Mouse (Mus musculus): ENCODE measurements around the gene Hist2h2ac. TPM values are rescaled to one million over a fixed set of nuclear protein-coding genes. Genes with fewer than 3 reads are reported as not detected.

Hist2h2ac gene
- polyA plus RNA-seq, 1 experiment from 2014 or later, result 0.72 TPM

GRCm38 (mm10) chr3:96236834-96237334 is 16.2 kb upstream of the Hist2h2ac start:
- H3K4me1 ChIP-seq, result peaks cover 13% of the 10 kb centered on the region
- no peak overlapping the region for H3K27ac ChIP-seq (replicated peaks)
- H3K4me2 ChIP-seq, result peak overlapping the region; percentile 48
- no peaks in the 10 kb centered on the region for H3K27me3 ChIP-seq (replicated peaks)
- 94% methylated on average over 4 of the region's 4 CpGs for WGBS
- H3K9ac ChIP-seq (replicated peaks), result no peak overlapping the region
- ATAC-seq (ENCODE audit: low FRiP score), result no peak
- H3K4me3 ChIP-seq (replicated peaks), result peak overlapping the region; percentile 29; the same call in 1 of the 2 replicates
- no peaks in the 10 kb centered on the region for H3K9me3 ChIP-seq (replicated peaks)
- H3K36me3 ChIP-seq, result no peaks in the 10 kb centered on the region

- Histone ChIP-seq H3K9ac (replicated peaks) (no peak overlapping the region), H3K4me1 (peaks cover 10% of the 10 kb centered on the region), H3K4me3 (replicated peaks) (no peak overlapping the region), H3K9me3 (replicated peaks) (no peaks in the 10 kb centered on the region), H3K4me2 (no peak overlapping the region), H3K36me3 (no peaks in the 10 kb centered on the region), H3K27me3 (replicated peaks) (no peaks in the 10 kb centered on the region), H3K27ac (replicated peaks) (no peak overlapping the region)
- 75% methylated on average over 3 of the region's 3 CpGs for WGBS
- no peak for ATAC-seq (ENCODE audit: low FRiP score)
Observed at GRCm38 (mm10) chr3:96235836-96236235, 15.2 kb upstream of the Hist2h2ac start.

GRCm38 (mm10) chr3:96234914-96235313 is 14.2 kb upstream of the Hist2h2ac start:
- Histone ChIP-seq H3K27ac (replicated peaks) (no peak overlapping the region), H3K9ac (replicated peaks) (no peak overlapping the region), H3K9me3 (replicated peaks) (no peaks in the 10 kb centered on the region), H3K4me3 (replicated peaks) (no peak overlapping the region), H3K36me3 (no peaks in the 10 kb centered on the region), H3K4me1 (peaks cover 8% of the 10 kb centered on the region), H3K27me3 (replicated peaks) (no peaks in the 10 kb centered on the region), H3K4me2 (no peak overlapping the region)
- 92% methylated on average over 2 of the region's 2 CpGs for WGBS
- no peak for ATAC-seq (ENCODE audit: low FRiP score)

GRCm38 (mm10) chr3:96231758-96232120 is 11.1 kb upstream of the Hist2h2ac start:
- 59% methylated on average over 2 of the region's 2 CpGs for WGBS
- H3K27me3 ChIP-seq (replicated peaks), result no peaks in the 10 kb centered on the region
- H3K4me2 ChIP-seq, result no peak overlapping the region
- H3K4me1 ChIP-seq, result no peaks in the 10 kb centered on the region
- ATAC-seq (ENCODE audit: low FRiP score), result no peak
- H3K36me3 ChIP-seq, result no peaks in the 10 kb centered on the region
- H3K9ac ChIP-seq (replicated peaks), result no peak overlapping the region
- H3K9me3 ChIP-seq (replicated peaks), result no peaks in the 10 kb centered on the region
- no peak overlapping the region for H3K27ac ChIP-seq (replicated peaks)
- H3K4me3 ChIP-seq (replicated peaks), result no peak overlapping the region

GRCm38 (mm10) chr3:96230910-96231757 is 10.5 kb upstream of the Hist2h2ac start:
- Histone ChIP-seq H3K4me3 (replicated peaks) (no peak overlapping the region), H3K27ac (replicated peaks) (no peak overlapping the region), H3K4me2 (no peak overlapping the region), H3K9me3 (replicated peaks) (no peaks in the 10 kb centered on the region), H3K4me1 (no peaks in the 10 kb centered on the region), H3K27me3 (replicated peaks) (no peaks in the 10 kb centered on the region), H3K36me3 (no peaks in the 10 kb centered on the region), H3K9ac (replicated peaks) (no peak overlapping the region)
- 77% methylated on average over 4 of the region's 4 CpGs for WGBS
- ATAC-seq (ENCODE audit: low FRiP score), result no peak

GRCm38 (mm10) chr3:96230404-96230803 is 9.7 kb upstream of the Hist2h2ac start:
- ATAC-seq (ENCODE audit: low FRiP score), result no peak
- no peaks in the 10 kb centered on the region for H3K9me3 ChIP-seq (replicated peaks)
- no peak overlapping the region for H3K4me2 ChIP-seq
- no peaks in the 10 kb centered on the region for H3K27me3 ChIP-seq (replicated peaks)
- no peak overlapping the region for H3K27ac ChIP-seq (replicated peaks)
- H3K4me1 ChIP-seq, result 0 out of 2 replicates have a peak, but pooled peaks cover under 1% of the 10 kb centered on the region
- 78% methylated on average over 2 of the region's 2 CpGs for WGBS
- H3K9ac ChIP-seq (replicated peaks), result no peak overlapping the region
- H3K4me3 ChIP-seq (replicated peaks), result no peak overlapping the region
- H3K36me3 ChIP-seq, result no peaks in the 10 kb centered on the region

- no peaks in the 10 kb centered on the region for H3K9me3 ChIP-seq (replicated peaks)
- H3K4me1 ChIP-seq, result 0 out of 2 replicates have a peak, but pooled peaks cover 6% of the 10 kb centered on the region
- ATAC-seq (ENCODE audit: low FRiP score), result no peak
- H3K4me3 ChIP-seq (replicated peaks), result no peak overlapping the region
- no peaks in the 10 kb centered on the region for H3K36me3 ChIP-seq
- H3K9ac ChIP-seq (replicated peaks), result no peak overlapping the region
- no peak overlapping the region for H3K4me2 ChIP-seq
- no peaks in the 10 kb centered on the region for H3K27me3 ChIP-seq (replicated peaks)
- 69% methylated on average over 2 of the region's 2 CpGs for WGBS
- H3K27ac ChIP-seq (replicated peaks), result no peak overlapping the region
Observed at GRCm38 (mm10) chr3:96228828-96229227, 8.1 kb upstream of the Hist2h2ac start.

GRCm38 (mm10) chr3:96226695-96227648 is 6.3 kb upstream of the Hist2h2ac start:
- Histone ChIP-seq H3K27ac (replicated peaks) (no peak overlapping the region), H3K9ac (replicated peaks) (no peak overlapping the region)
- 77% methylated on average over 8 of the region's 8 CpGs for WGBS

GRCm38 (mm10) chr3:96225421-96225820 is 4.7 kb upstream of the Hist2h2ac start:
- 15% methylated on average over 2 of the region's 2 CpGs for WGBS
- no peak for ATAC-seq (ENCODE audit: low FRiP score)
- H3K36me3 ChIP-seq, result no peaks in the 10 kb centered on the region
- H3K4me3 ChIP-seq (replicated peaks), result no peak overlapping the region
- no peaks in the 10 kb centered on the region for H3K27me3 ChIP-seq (replicated peaks)
- no peak overlapping the region for H3K27ac ChIP-seq (replicated peaks)
- H3K4me2 ChIP-seq, result no peak overlapping the region
- H3K9ac ChIP-seq (replicated peaks), result no peak overlapping the region
- peaks cover 29% of the 10 kb centered on the region for H3K4me1 ChIP-seq
- no peaks in the 10 kb centered on the region for H3K9me3 ChIP-seq (replicated peaks)

More at GRCm38 (mm10) chr3:96226695-96227648, 6.3 kb upstream of the Hist2h2ac start:
- no peak overlapping the region for H3K4me2 ChIP-seq
- H3K27me3 ChIP-seq (replicated peaks), result no peaks in the 10 kb centered on the region
- no peak for ATAC-seq (ENCODE audit: low FRiP score)
- no peaks in the 10 kb centered on the region for H3K9me3 ChIP-seq (replicated peaks)
- peaks cover 18% of the 10 kb centered on the region for H3K4me1 ChIP-seq
- no peak overlapping the region for H3K4me3 ChIP-seq (replicated peaks)
- no peaks in the 10 kb centered on the region for H3K36me3 ChIP-seq

- Histone ChIP-seq H3K27ac (replicated peaks) (no peak overlapping the region), H3K9me3 (replicated peaks) (no peaks in the 10 kb centered on the region), H3K4me2 (peak overlapping the region; percentile 91), H3K27me3 (replicated peaks) (no peaks in the 10 kb centered on the region), H3K36me3 (no peaks in the 10 kb centered on the region), H3K4me3 (replicated peaks) (0 out of 2 replicates have a peak overlapping the region, but pooled peaks have one; percentile 67), H3K9ac (replicated peaks) (no peak overlapping the region), H3K4me1 (peaks cover 36% of the 10 kb centered on the region)
- 89% methylated on average over 4 of the region's 4 CpGs for WGBS
- ATAC-seq (ENCODE audit: low FRiP score), result no peak
Observed at GRCm38 (mm10) chr3:96222774-96223173, 2.1 kb upstream of the Hist2h2ac start.

- Histone ChIP-seq H3K4me1 (peaks cover 36% of the 10 kb centered on the region), H3K9ac (replicated peaks) (peak overlapping the region; percentile 75), H3K27me3 (replicated peaks) (no peaks in the 10 kb centered on the region), H3K36me3 (no peaks in the 10 kb centered on the region), H3K4me2 (peak overlapping the region; percentile 91), H3K27ac (replicated peaks) (peak overlapping the region; percentile 99), H3K4me3 (replicated peaks) (peak overlapping the region; percentile 67), H3K9me3 (replicated peaks) (no peaks in the 10 kb centered on the region)
- WGBS, result 15% methylated on average over 9 of the region's 9 CpGs
- ATAC-seq (ENCODE audit: low FRiP score), result no peak
Observed at GRCm38 (mm10) chr3:96221640-96222038, 959 bp upstream of the Hist2h2ac start.
